Mouse (Mus musculus) embryonic facial prominence, embryonic 12.5 days (tissue): ENCODE measurements around the gene Anapc10. TPM values are rescaled to one million over a fixed set of nuclear protein-coding genes. Genes with fewer than 3 reads are reported as not detected.
"Not testable (repeated sequence)": the region's sequence is repeated elsewhere in the genome, so short reads cannot be mapped to it uniquely, and the experiment has no call there.

ENCODE experiments used
- ATAC-seq: fragments of 200-750 bp; cut with Nextera tagmentation; 2 replicates; pipeline ENCODE4 v1.8.0; 2017; ENCODE audit not compliant: insufficient number of reproducible peaks, insufficient read depth, low FRiP score, low TSS enrichment
- H3K27ac ChIP-seq: fragments of 300-500 bp; sonication (generic); 2 replicates; pipeline ENCODE4 v1.5.1; 2016; ENCODE audit warnings: mild to moderate bottlenecking
- H3K27me3 ChIP-seq: fragments of 300-500 bp; sonication (generic); 2 replicates; pipeline ENCODE4 v1.6.1; 2016; ENCODE audit warnings: mild to moderate bottlenecking, moderate library complexity
- H3K36me3 ChIP-seq: fragments of 300-500 bp; sonication (generic); 2 replicates; pipeline ENCODE4 v1.6.1; 2016; ENCODE audit warnings: mild to moderate bottlenecking
- H3K4me1 ChIP-seq: fragments of 300-500 bp; sonication (generic); 2 replicates; pipeline ENCODE4 v1.6.1; 2016
- H3K4me2 ChIP-seq: fragments of 300-500 bp; sonication (generic); replicated peaks from 2 replicates; pipeline ENCODE4 v1.6.1; 2016; ENCODE audit warnings: mild to moderate bottlenecking, moderate library complexity
- H3K4me3 ChIP-seq: fragments of 300-500 bp; sonication (generic); 2 replicates; pipeline ENCODE4 v1.5.1; 2016; ENCODE audit warnings: mild to moderate bottlenecking
- H3K9ac ChIP-seq: fragments of 300-500 bp; sonication (generic); 2 replicates; pipeline ENCODE4 v1.6.1; 2016; ENCODE audit warnings: mild to moderate bottlenecking, moderate library complexity
- H3K9me3 ChIP-seq: fragments of 300-500 bp; sonication (generic); 2 replicates; pipeline ENCODE4 v1.6.1; 2016; ENCODE audit warnings: mild to moderate bottlenecking, moderate library complexity
- WGBS: fragments of 180-500 bp; shearing (Covaris S2); methylation state at CpG from one replicate; pipeline ENCODE4 v1.1.7; 2016; 5-methylcytosine and 5-hydroxymethylcytosine counted together
- polyA plus RNA-seq: library from polyadenylated mRNA; unstranded; fragments of >200 nt; fragmentation: Nextera tagmentation; extraction: Ambion mirVana; gene quantifications from 2 replicates; pipeline ENCODE4 v1.2.1, GENCODE M21; 2016

The Anapc10 gene
- polyA plus RNA-seq, 1 experiment from 2014 or later, result 38.5 TPM

GRCm38 (mm10) chr8:79724589-79724988 is 13.0 kb downstream of the Anapc10 start:
- H3K4me1 ChIP-seq, result no peaks in the 10 kb centered on the region
- no peak for ATAC-seq
- H3K4me3 ChIP-seq, result no peak overlapping the region
- H3K27me3 ChIP-seq, result no peaks in the 10 kb centered on the region
- H3K36me3 ChIP-seq, result peaks cover 24% of the 10 kb centered on the region
- 75% methylated on average over 3 of the region's 3 CpGs for WGBS
- no peak overlapping the region for H3K9ac ChIP-seq
- no peak overlapping the region for H3K27ac ChIP-seq
- H3K9me3 ChIP-seq, result no peaks in the 10 kb centered on the region
- no peak overlapping the region for H3K4me2 ChIP-seq

GRCm38 (mm10) chr8:79727900-79728299 is 16.3 kb downstream of the Anapc10 start:
- ATAC-seq, result no peak
- Histone ChIP-seq H3K36me3 (0 out of 2 replicates have a peak, but pooled peaks cover 4% of the 10 kb centered on the region), H3K4me1 (no peaks in the 10 kb centered on the region), H3K4me2 (no peak overlapping the region), H3K27me3 (no peaks in the 10 kb centered on the region), H3K9ac (no peak overlapping the region), H3K27ac (no peak overlapping the region), H3K9me3 (no peaks in the 10 kb centered on the region), H3K4me3 (no peak overlapping the region)
- WGBS, result 96% methylated on average over 1 of the region's 1 CpGs

- Histone ChIP-seq H3K27me3 (no peaks in the 10 kb centered on the region), H3K27ac (no peak overlapping the region), H3K4me1 (no peaks in the 10 kb centered on the region), H3K9ac (no peak overlapping the region), H3K4me3 (no peak overlapping the region), H3K36me3 (peaks cover 8% of the 10 kb centered on the region; the same call in 1 of the 2 replicates), H3K4me2 (no peak overlapping the region), H3K9me3 (no peaks in the 10 kb centered on the region)
- WGBS, result 26% methylated on average over 2 of the region's 2 CpGs
- no peak for ATAC-seq
Measured at GRCm38 (mm10) chr8:79734304-79734703, 22.7 kb downstream of the Anapc10 start.

GRCm38 (mm10) chr8:79748171-79748570 is 36.6 kb downstream of the Anapc10 start:
- H3K4me3 ChIP-seq, result no peak overlapping the region
- no peaks in the 10 kb centered on the region for H3K9me3 ChIP-seq
- no peak overlapping the region for H3K9ac ChIP-seq
- WGBS, result 75% methylated on average over 2 of the region's 2 CpGs
- ATAC-seq, result no peak
- H3K4me1 ChIP-seq, result no peaks in the 10 kb centered on the region
- H3K4me2 ChIP-seq, result no peak overlapping the region
- H3K27ac ChIP-seq, result no peak overlapping the region
- H3K36me3 ChIP-seq, result peaks cover 4% of the 10 kb centered on the region; the same call in 1 of the 2 replicates
- H3K27me3 ChIP-seq, result no peaks in the 10 kb centered on the region

DNA sequence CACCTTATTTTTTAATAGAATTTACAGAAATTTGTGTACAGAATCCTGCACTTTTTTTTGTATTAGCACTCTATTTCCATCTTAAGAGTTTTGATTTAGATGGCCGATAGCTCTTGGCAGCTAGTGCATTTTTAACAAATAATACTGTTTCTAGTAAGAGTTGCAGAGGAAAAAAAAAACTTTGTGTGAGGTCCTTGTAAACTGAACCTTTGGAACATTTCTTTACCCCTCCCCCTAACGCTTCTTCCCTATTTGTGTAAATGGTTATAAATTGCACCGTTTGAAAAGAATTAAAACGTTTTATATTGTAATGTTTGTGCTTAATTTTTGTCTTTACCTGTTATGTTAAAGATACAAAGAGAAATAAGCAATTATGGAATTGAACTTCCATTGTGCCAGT is 37.0 kb downstream of the Anapc10 start:
- Histone ChIP-seq H3K4me1 (no peaks in the 10 kb centered on the region), H3K4me2 (no peak overlapping the region), H3K36me3 (peaks cover 4% of the 10 kb centered on the region; the same call in 1 of the 2 replicates), H3K27me3 (no peaks in the 10 kb centered on the region), H3K27ac (no peak overlapping the region), H3K9me3 (no peaks in the 10 kb centered on the region), H3K9ac (no peak overlapping the region), H3K4me3 (no peak overlapping the region)
- no peak for ATAC-seq
- WGBS, result 67% methylated on average over 4 of the region's 4 CpGs

DNA sequence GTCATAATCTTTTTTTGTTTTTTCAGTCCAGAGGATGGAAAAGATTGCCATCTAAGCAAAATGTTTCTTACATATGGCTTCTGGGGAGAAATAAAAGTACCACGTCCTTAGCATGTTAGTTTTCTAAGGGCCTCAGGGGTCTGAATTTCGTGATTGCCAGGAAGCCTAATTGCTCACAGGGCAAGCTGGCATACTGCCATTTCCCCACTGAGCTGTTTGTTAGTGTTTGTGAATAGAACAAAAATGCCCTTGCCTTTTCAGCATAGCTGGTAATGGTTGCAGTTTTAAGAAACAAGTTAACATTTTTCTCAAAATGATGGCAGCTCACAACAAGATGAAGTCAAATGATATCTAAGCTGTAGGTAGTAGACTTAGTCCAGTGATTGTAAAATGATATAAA is 38.7 kb downstream of the Anapc10 start:
- no peak overlapping the region for H3K9ac ChIP-seq
- H3K36me3 ChIP-seq, result peaks cover 2% of the 10 kb centered on the region; the same call in 1 of the 2 replicates
- no peak overlapping the region for H3K27ac ChIP-seq
- H3K9me3 ChIP-seq, result no peaks in the 10 kb centered on the region
- H3K4me2 ChIP-seq, result no peak overlapping the region
- ATAC-seq, result no peak
- no peak overlapping the region for H3K4me3 ChIP-seq
- no peaks in the 10 kb centered on the region for H3K4me1 ChIP-seq
- H3K27me3 ChIP-seq, result no peaks in the 10 kb centered on the region
- 27% methylated on average over 2 of the region's 2 CpGs for WGBS

DNA sequence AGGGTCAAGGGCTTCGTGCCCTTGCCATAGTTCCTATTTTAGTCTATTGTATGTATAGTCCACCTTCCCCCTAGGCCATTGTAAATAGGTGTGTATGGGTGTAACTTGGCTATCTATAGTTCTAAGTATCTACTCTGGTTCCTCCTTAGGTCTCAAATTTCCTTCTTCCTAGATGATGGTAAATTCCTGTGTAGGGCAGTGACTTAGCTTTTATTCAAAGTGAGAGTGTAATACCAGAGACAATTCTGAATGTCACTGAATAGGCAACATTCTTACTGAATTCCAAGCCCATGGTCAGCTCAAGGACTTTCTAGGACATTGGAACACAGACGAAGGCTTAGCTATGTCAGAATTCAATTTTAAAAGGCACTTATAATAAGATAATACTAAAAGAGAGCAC is 83.3 kb downstream of the Anapc10 start:
- H3K27me3 ChIP-seq, H3K4me2 ChIP-seq, H3K9ac ChIP-seq, H3K9me3 ChIP-seq, H3K27ac ChIP-seq, H3K4me3 ChIP-seq, H3K4me1 ChIP-seq, ATAC-seq, H3K36me3 ChIP-seq: not testable (repeated sequence)
- 87% methylated on average over 2 of the region's 2 CpGs for WGBS

DNA sequence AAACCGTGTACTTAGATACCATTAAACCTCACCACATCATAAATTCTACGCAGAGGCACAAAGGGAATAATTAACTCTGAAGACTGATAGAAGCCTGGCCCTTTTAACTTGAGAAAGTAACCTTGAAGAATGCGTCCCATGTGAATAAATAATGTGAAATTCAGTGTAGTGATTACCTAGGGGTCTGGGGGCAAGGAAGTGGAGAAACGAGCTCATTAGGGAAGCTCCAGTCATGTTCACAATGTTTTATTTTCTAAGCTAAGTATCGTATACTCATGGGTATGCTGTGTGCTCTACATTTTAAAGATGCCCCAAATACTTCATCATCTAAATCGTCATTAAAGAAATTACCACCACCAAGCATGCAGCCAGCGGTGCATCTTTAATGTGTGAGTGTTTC is 85.1 kb downstream of the Anapc10 start:
- Histone ChIP-seq H3K36me3 (no peaks in the 10 kb centered on the region), H3K9me3 (no peaks in the 10 kb centered on the region), H3K9ac (no peak overlapping the region), H3K27me3 (no peaks in the 10 kb centered on the region), H3K4me1 (no peaks in the 10 kb centered on the region), H3K4me2 (no peak overlapping the region), H3K27ac (no peak overlapping the region), H3K4me3 (no peak overlapping the region)
- 69% methylated on average over 7 of the region's 7 CpGs for WGBS
- no peak for ATAC-seq

DNA sequence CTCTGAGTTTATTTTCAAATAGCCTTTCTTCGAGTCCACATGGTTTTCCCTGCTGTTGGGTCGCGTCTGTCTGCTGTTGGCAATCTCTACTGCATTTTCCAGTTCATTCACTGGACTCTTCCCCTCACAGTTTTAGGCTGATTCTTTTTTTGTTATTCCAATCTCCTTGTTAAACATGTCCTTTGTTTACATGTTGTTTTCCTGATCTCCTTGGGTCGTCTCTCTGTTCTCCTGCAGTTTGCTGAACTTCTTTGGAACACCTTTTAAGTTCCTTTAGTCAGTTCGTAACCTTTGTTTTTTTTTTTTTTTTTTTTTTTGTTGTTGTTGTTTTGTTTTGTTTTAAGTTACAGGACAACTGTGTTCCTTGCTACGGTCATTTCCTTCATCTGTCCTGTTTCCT is 92.9 kb downstream of the Anapc10 start:
- no peak overlapping the region for H3K27ac ChIP-seq
- no peak for ATAC-seq
- no peak overlapping the region for H3K4me3 ChIP-seq
- H3K9me3 ChIP-seq, result no peaks in the 10 kb centered on the region
- 82% methylated on average over 6 of the region's 6 CpGs for WGBS
- H3K4me2 ChIP-seq, result no peak overlapping the region
- no peaks in the 10 kb centered on the region for H3K36me3 ChIP-seq
- H3K4me1 ChIP-seq, result no peaks in the 10 kb centered on the region
- H3K27me3 ChIP-seq, result no peaks in the 10 kb centered on the region
- no peak overlapping the region for H3K9ac ChIP-seq

GRCm38 (mm10) chr8:79806971-79807370 is 95.4 kb downstream of the Anapc10 start:
- H3K27me3 ChIP-seq, result no peaks in the 10 kb centered on the region
- 70% methylated on average over 6 of the region's 6 CpGs for WGBS

DNA sequence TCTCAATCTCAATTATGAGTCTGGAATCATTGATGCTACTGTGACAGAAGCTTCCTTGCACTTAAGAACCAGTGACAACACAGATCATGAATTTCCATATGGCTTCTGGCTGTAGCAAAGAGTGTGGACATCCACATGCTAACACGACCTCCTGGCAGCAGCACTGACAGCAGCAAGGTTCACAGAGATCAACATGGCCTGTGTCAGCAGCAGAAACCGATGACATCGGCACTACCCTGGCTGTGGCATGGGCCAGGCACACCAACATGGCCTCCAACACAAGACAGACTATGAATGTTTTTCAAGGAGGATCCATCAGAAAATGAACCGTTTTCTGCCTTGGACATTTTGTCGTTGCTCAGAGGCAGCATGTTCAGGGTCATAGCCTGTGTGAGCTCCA is 114.9 kb downstream of the Anapc10 start:
- H3K27me3 ChIP-seq, result no peaks in the 10 kb centered on the region
- peaks cover 12% of the 10 kb centered on the region for H3K4me1 ChIP-seq
- no peaks in the 10 kb centered on the region for H3K36me3 ChIP-seq
- no peak overlapping the region for H3K9ac ChIP-seq
- WGBS, result 86% methylated on average over 5 of the region's 5 CpGs
- H3K9me3 ChIP-seq, result no peaks in the 10 kb centered on the region
- no peak overlapping the region for H3K27ac ChIP-seq
- no peak overlapping the region for H3K4me2 ChIP-seq
- no peak for ATAC-seq
- no peak overlapping the region for H3K4me3 ChIP-seq

More at GRCm38 (mm10) chr8:79806971-79807370, 95.4 kb downstream of the Anapc10 start:
- no peak overlapping the region for H3K9ac ChIP-seq
- H3K4me1 ChIP-seq, result no peaks in the 10 kb centered on the region
- no peak overlapping the region for H3K27ac ChIP-seq
- H3K4me3 ChIP-seq, result no peak overlapping the region
- ATAC-seq, result no peak
- no peaks in the 10 kb centered on the region for H3K9me3 ChIP-seq
- H3K4me2 ChIP-seq, result no peak overlapping the region
- H3K36me3 ChIP-seq, result no peaks in the 10 kb centered on the region
